Mouse (Mus musculus): Measurements from ENCODE around the gene Epb42.

Epb42 gene

GRCm38 (mm10) chr2:121036733-121037341 is at the start of gene Epb42:
Gene Epb42 (minus strand): TSS chr2:121037072.
- in situ Hi-C loops (cut with MboI; ENCODE audit: unreplicated experiment in 2 of 2): loop anchor here in 1 of 2 experiments (10.0 to 25.0 kb wide), 3 partner anchors 58 to 850 kb away; no protein-coding TSS in a partner anchor

DNA sequence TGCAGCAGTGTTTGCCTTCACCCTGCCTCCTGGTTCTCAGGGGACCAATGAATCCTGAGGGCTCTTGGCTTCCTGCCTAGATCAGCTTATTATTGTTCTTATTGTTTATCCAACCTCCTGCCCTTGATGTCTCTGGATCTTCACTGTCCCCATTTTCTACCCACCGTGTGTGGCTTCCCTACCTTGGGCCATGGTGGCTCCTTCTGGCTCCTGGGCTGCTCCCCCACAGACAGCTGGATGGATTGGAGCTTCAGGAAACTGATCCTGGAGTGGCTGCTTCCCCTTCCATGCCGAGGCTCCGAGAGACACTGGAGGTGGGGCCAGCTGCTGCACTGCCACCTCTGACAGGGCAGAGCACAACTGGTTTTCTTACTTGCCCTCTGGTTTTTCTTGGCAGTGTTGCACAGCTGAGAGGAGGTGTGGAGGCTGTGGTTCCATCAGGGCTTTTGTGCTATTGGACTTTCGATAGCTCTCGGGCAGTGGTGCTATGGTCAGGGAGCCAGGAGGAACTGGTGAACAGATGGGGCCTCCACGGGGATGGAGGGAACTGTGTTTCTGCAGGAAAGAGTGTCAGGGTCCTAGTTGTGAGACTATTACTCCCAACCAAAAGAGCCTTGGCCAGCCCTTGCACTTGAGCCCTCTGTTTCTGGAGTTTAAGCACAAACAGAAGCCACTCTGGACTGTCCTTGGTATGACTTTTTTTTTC is 48.8 kb upstream of the Epb42 start, which contains the start of gene Tgm5:
Gene Tgm5 (minus strand): TSS at position 362 of the 706 bp plus-strand sequence.
- in situ Hi-C loops (cut with MboI; ENCODE audit: unreplicated experiment in 2 of 2): loop anchor here (25.0 kb wide), 2 partner anchors 598 to 898 kb away; no protein-coding TSS in a partner anchor

- in situ Hi-C loops (cut with MboI; ENCODE audit: unreplicated experiment in 2 of 2): loop anchor here (25.0 kb wide), 2 partner anchors 595 to 895 kb away; no protein-coding TSS in a partner anchor
These were observed 45.8 kb upstream of the Epb42 start for GRCm38 (mm10) chr2:121082626-121083025.

DNA sequence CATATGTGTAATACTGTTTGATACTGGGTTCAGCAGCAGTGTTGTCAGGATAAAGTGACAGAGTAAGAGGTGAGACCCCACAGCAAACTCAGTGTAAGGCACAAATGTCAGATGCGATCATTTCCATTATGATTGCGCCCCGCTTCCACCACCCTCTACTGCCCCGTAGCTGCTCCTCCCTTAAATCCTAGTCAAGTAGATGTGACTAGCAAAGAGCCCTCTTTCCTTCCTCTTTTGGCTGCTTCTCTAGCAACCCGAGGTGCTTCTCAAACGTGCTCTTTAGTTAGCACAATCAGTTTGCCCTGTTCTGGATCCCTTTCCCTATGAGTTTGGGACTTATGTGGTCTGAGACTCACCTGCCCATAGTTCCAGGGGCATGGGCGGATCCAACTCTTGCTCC is 37.9 kb upstream of the Epb42 start:
- in situ Hi-C loops (cut with MboI; ENCODE audit: unreplicated experiment in 2 of 2): loop anchor here (25.0 kb wide), 2 partner anchors 587 to 887 kb away; no protein-coding TSS in a partner anchor

- in situ Hi-C loops (cut with MboI; ENCODE audit: unreplicated experiment in 2 of 2): no loop called here
These were observed 35.0 kb upstream of the Epb42 start for GRCm38 (mm10) chr2:121071871-121072270.

DNA sequence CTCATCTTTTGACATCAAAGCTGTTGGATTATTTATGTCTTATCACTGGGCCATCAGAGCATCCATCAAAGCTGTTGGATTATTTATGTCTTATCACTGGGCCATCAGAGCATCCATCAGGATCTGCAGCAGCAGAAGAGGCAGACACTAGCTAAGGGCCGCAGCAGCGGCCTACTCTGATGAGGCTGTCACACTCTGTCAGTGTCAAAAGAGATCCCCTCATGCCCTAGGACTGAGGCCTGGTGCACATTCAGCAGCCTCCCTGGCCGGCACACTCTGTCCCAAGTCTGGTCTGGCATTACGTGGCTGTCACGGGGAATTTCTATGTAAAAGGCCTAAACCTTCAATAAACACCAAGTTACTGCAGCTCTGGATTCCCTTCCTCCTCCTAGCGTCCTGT is 32.6 kb upstream of the Epb42 start:
- in situ Hi-C loops (cut with MboI; ENCODE audit: unreplicated experiment in 2 of 2): no loop called here

GRCm38 (mm10) chr2:121067116-121067515 is 30.2 kb upstream of the Epb42 start:
- in situ Hi-C loops (cut with MboI; ENCODE audit: unreplicated experiment in 2 of 2): no loop called here

DNA sequence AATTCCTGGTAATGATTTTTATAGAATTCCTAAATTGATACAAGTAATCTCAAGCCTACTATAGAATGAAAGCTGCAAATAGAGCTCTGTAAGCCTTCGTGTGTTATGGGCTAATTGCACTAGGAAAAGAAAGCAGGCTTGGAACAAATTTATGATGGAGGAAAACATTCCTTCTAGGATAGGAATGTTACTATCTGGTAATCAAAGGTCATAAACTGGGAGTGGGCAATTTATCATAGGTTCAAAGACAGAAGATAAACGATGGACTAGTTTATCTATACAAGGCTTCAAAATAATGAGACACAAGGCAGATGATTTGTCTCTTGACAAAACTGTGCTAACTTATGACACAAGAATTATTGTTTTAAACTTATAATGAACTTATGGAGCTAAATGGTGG is 24.4 kb upstream of the Epb42 start:
- in situ Hi-C loops (cut with MboI; ENCODE audit: unreplicated experiment in 2 of 2): no loop called here

- in situ Hi-C loops (cut with MboI; ENCODE audit: unreplicated experiment in 2 of 2): no loop called here
These were observed 21.1 kb upstream of the Epb42 start for GRCm38 (mm10) chr2:121057997-121058396.

DNA sequence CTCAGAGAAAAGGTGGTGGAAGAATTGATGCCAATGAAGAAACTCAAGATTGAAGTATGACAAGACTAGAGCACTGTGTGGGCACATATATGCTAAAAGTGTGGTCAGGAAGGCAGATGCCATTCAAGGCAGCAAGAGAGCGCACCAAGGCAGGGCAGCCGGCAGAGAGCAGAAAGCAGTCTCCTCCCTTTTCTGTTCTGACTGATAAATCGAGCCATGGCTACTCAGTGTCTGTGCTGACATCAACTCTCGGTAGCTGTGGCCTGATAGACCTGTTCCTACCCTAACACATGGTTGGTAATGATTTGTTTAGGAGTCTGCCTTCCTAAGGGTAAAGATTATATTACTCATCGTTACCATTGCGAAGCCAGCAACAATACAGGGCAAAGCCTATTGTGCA is 19.0 kb upstream of the Epb42 start:
- in situ Hi-C loops (cut with MboI; ENCODE audit: unreplicated experiment in 2 of 2): no loop called here

DNA sequence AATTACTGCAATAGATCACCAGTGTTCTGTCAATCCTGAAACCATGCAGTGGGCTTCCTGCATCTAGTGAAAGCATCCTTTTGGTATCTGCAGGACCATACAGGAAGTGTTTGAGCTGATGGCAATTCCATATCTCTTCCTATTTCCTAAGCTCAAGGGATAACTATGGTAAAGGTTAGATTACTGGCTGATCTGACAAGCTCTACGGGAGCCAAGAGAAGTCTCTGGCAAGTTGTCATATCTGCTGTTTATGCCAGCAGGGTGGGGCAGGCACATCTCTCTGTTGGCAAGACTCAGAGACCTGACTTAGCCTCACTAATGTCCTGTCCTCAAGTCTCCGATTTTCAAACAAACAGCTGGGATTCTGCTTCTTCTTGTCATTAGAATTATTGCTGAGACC is 17.2 kb upstream of the Epb42 start:
- in situ Hi-C loops (cut with MboI; ENCODE audit: unreplicated experiment in 2 of 2): no loop called here

DNA sequence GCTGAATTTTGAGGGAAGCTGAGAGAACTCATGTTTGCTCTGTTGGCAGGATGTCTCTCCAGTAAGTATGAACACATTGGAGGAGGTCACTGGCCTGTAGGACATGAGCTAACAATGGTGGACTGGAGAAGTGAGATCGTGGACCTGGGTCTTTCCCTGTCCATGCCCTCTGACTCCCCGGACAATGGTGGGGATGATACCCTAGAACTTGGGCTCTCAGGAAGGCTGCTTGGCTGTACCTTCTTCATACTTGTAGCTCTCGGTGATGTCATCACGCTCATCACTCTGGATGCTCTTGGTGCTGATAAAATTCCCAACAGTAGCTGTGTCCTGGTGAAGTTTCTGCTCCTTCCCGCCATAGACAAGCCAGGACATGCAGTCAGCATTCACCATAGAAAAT is 15.3 kb upstream of the Epb42 start:
- in situ Hi-C loops (cut with MboI; ENCODE audit: unreplicated experiment in 2 of 2): no loop called here

DNA sequence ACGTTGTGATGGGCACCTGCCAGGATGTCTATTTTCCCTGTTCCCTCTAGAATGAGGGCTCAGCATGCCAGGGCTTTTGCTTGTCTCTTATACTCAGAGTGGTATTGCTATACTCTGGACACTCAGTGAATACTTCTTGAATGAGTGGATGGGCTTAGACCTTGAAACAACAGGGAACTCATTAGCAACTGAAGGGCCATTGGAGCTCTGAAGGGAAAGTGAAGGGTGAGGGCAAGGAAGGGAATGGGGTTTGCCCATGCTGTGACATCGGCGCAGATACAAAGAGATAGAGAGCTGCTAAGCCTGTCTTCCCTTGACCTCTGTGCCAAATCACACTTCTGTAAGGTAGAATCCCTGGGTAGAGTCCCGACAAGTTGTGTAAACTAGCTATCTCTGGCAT is 8.8 kb upstream of the Epb42 start:
- in situ Hi-C loops (cut with MboI; ENCODE audit: unreplicated experiment in 2 of 2): loop anchor here in 1 of 2 experiments (25.0 kb wide), 1 partner anchor 858 kb away; no protein-coding TSS in a partner anchor

- in situ Hi-C loops (cut with MboI; ENCODE audit: unreplicated experiment in 2 of 2): loop anchor here (5.0 to 25.0 kb wide), 2 partner anchors 356 to 854 kb away; no protein-coding TSS in a partner anchor
These were observed 4.2 kb upstream of the Epb42 start for GRCm38 (mm10) chr2:121041098-121041497.

DNA sequence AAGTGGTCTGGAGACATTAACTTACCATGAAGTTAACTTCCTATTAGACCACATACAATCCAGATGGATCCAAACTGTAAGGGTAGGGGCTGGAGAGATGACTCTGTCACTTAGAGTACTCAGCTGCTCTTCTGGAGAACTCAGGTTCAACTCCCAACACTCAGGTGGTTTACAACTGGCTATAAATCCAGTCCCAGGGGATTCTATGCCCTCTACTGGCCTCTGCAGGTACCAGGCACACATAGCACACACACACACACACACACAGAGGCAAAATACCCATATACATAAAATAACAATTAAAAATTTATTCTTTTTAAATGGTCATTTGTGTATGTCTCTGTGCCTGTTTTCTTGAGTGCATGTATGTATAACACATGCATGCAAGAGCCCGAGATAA is 2.5 kb upstream of the Epb42 start:
- in situ Hi-C loops (cut with MboI; ENCODE audit: unreplicated experiment in 2 of 2): loop anchor here in 1 of 2 experiments (10.0 to 25.0 kb wide), 3 partner anchors 55 to 852 kb away; no protein-coding TSS in a partner anchor

- in situ Hi-C loops (cut with MboI; ENCODE audit: unreplicated experiment in 2 of 2): loop anchor here in 1 of 2 experiments (10.0 to 25.0 kb wide), 3 partner anchors 56 to 852 kb away; no protein-coding TSS in a partner anchor
These were observed 2.0 kb upstream of the Epb42 start for GRCm38 (mm10) chr2:121038851-121039250.

DNA sequence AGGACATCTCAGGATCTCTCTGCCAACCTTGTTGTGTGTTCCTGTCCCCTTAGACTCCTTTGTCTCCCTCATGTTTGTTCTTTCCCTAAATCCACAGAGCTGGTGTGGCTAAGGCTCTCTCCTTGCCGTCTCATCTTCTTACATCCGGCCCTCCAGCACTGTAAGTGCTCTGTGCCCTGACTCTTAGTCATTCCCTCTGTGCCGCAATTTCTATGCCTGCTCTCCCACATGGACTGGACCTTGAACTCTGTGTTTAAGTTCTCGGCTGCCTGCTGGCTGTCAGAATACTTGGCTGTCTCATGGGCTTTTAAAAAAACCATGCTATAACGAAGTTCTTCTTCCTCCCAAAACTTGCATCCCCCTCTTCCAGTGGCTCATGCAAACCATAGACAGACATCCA is 14.0 kb downstream of the Epb42 start:
- in situ Hi-C loops (cut with MboI; ENCODE audit: unreplicated experiment in 2 of 2): no loop called here

- in situ Hi-C loops (cut with MboI; ENCODE audit: unreplicated experiment in 2 of 2): no loop called here
These were observed 19.7 kb downstream of the Epb42 start for GRCm38 (mm10) chr2:121017151-121017550.

- in situ Hi-C loops (cut with MboI; ENCODE audit: unreplicated experiment in 2 of 2): no loop called here
These were observed 20.6 kb downstream of the Epb42 start for GRCm38 (mm10) chr2:121016226-121016625.

GRCm38 (mm10) chr2:121015507-121015906 is 21.4 kb downstream of the Epb42 start:
- in situ Hi-C loops (cut with MboI; ENCODE audit: unreplicated experiment in 2 of 2): no loop called here

- in situ Hi-C loops (cut with MboI; ENCODE audit: unreplicated experiment in 2 of 2): no loop called here
These were observed 24.2 kb downstream of the Epb42 start for GRCm38 (mm10) chr2:121012676-121013075.
